Mouse (Mus musculus) cortical plate, adult 2 months (tissue): Measurements from ENCODE around the gene Tmem206. TPM values are rescaled to one million over a fixed set of nuclear protein-coding genes. Genes with fewer than 3 reads are reported as not detected.

ENCODE experiments used
- H3K27ac ChIP-seq: fragments of 200-500 bp; 2 replicates; pipeline ENCODE4 v1.5.1; 2012; ENCODE audit warnings: low read length, control low read depth, inconsistent platforms; ENCODE audit not compliant: insufficient read depth
- H3K4me1 ChIP-seq: fragments of 200-500 bp; 2 replicates; pipeline ENCODE4 v1.6.1; 2011; ENCODE audit warnings: low read length; ENCODE audit not compliant: control insufficient read depth, insufficient read depth
- H3K4me3 ChIP-seq: fragments of 200-500 bp; 2 replicates; pipeline ENCODE4 v1.5.1; 2011; ENCODE audit warnings: mild to moderate bottlenecking, low read length, control low read depth; ENCODE audit not compliant: insufficient read depth
- CTCF ChIP-seq: fragments of 200-500 bp; IDR thresholded peaks from 2 replicates; pipeline ENCODE4 v1.5.1; 2011; ENCODE audit warnings: mild to moderate bottlenecking, control low read depth, low read length; ENCODE audit not compliant: insufficient read depth; ENCODE audit errors: extremely low read depth
- POLR2A ChIP-seq: fragments of 200-500 bp; IDR thresholded peaks from 2 replicates; pipeline ENCODE4 v1.6.1; 2011; ENCODE audit warnings: mild to moderate bottlenecking, low read length, control low read depth; ENCODE audit not compliant: insufficient read depth; ENCODE audit errors: extremely low read depth
- polyA plus RNA-seq: library from polyadenylated mRNA; depleted of rRNA; stranded (reverse); fragments of >200 nt; gene quantifications from 2 replicates; pipeline ENCODE4 v1.2.3, GENCODE M21; 2012

Tmem206 gene
- polyA plus RNA-seq, 1 experiment = 10.3 TPM

- Histone ChIP-seq H3K4me3 (no peak overlapping the region), H3K27ac (no peak overlapping the region)
- TF ChIP-seq CTCF = peak; percentile 27; the same call in 1 of the 2 replicates
- no peak for TF ChIP-seq POLR2A
Measured at GRCm38 (mm10) chr1:191364477-191364876, 38.8 kb downstream of the Tmem206 start.

GRCm38 (mm10) chr1:191368193-191368592 lies 42.5 kb downstream of the Tmem206 start:
- no peak for TF ChIP-seq CTCF
- TF ChIP-seq POLR2A = no peak
- Histone ChIP-seq H3K4me1 (no peaks in the 10 kb centered on the region; the same call in 1 of the 2 replicates), H3K27ac (no peak overlapping the region), H3K4me3 (no peak overlapping the region)

More at GRCm38 (mm10) chr1:191364477-191364876, 38.8 kb downstream of the Tmem206 start:
- no peaks in the 10 kb centered on the region for H3K4me1 ChIP-seq

GRCm38 (mm10) chr1:191369140-191369539 lies 43.4 kb downstream of the Tmem206 start:
- TF ChIP-seq POLR2A (no peak), CTCF (no peak)
- H3K27ac ChIP-seq = no peak overlapping the region
- no peaks in the 10 kb centered on the region; the same call in 1 of the 2 replicates for H3K4me1 ChIP-seq
- H3K4me3 ChIP-seq = no peak overlapping the region

- Histone ChIP-seq H3K27ac (no peak overlapping the region), H3K4me3 (no peak overlapping the region), H3K4me1 (peaks cover 2% of the 10 kb centered on the region; the same call in 1 of the 2 replicates)
- TF ChIP-seq CTCF = no peak
- TF ChIP-seq POLR2A = no peak
Measured at GRCm38 (mm10) chr1:191374993-191375643, 49.4 kb downstream of the Tmem206 start.

GRCm38 (mm10) chr1:191375644-191375998 lies 49.9 kb downstream of the Tmem206 start:
- Histone ChIP-seq H3K4me1 (peaks cover 2% of the 10 kb centered on the region; the same call in 1 of the 2 replicates), H3K4me3 (no peak overlapping the region), H3K27ac (no peak overlapping the region)
- TF ChIP-seq POLR2A = no peak
- no peak for TF ChIP-seq CTCF

GRCm38 (mm10) chr1:191378080-191378479 lies 52.4 kb downstream of the Tmem206 start:
- Histone ChIP-seq H3K4me1 (peaks cover 8% of the 10 kb centered on the region), H3K4me3 (no peak overlapping the region), H3K27ac (no peak overlapping the region)
- no peak for TF ChIP-seq CTCF
- TF ChIP-seq POLR2A = no peak

GRCm38 (mm10) chr1:191380843-191381242 lies 55.1 kb downstream of the Tmem206 start:
- peaks cover 9% of the 10 kb centered on the region for H3K4me1 ChIP-seq
- TF ChIP-seq CTCF (no peak), POLR2A (no peak)

GRCm38 (mm10) chr1:191381955-191382736 lies 56.4 kb downstream of the Tmem206 start:
- TF ChIP-seq CTCF (no peak), POLR2A (no peak)
- Histone ChIP-seq H3K4me3 (no peak overlapping the region), H3K27ac (0 out of 2 replicates have a peak overlapping the region, but pooled peaks have one; percentile 15), H3K4me1 (peaks cover 9% of the 10 kb centered on the region)

More at GRCm38 (mm10) chr1:191380843-191381242, 55.1 kb downstream of the Tmem206 start:
- Histone ChIP-seq H3K4me3 (no peak overlapping the region), H3K27ac (no peak overlapping the region)

GRCm38 (mm10) chr1:191384786-191385430 lies 59.2 kb downstream of the Tmem206 start:
- H3K27ac ChIP-seq = no peak overlapping the region
- no peak for TF ChIP-seq POLR2A
- no peak for TF ChIP-seq CTCF
- H3K4me1 ChIP-seq = peaks cover 9% of the 10 kb centered on the region
- no peak overlapping the region for H3K4me3 ChIP-seq

- no peak overlapping the region for H3K27ac ChIP-seq
- H3K4me1 ChIP-seq = peaks cover 3% of the 10 kb centered on the region; the same call in 1 of the 2 replicates
- no peak overlapping the region for H3K4me3 ChIP-seq
- TF ChIP-seq CTCF = peak; percentile 47; the same call in 1 of the 2 replicates
- no peak for TF ChIP-seq POLR2A
Measured at GRCm38 (mm10) chr1:191391311-191391710, 65.6 kb downstream of the Tmem206 start.

- peaks cover 5% of the 10 kb centered on the region; the same call in 1 of the 2 replicates for H3K4me1 ChIP-seq
- TF ChIP-seq CTCF (no peak), POLR2A (no peak)
- no peak overlapping the region for H3K4me3 ChIP-seq
- no peak overlapping the region for H3K27ac ChIP-seq
Measured at GRCm38 (mm10) chr1:191393536-191393935, 67.8 kb downstream of the Tmem206 start.
